Mouse (Mus musculus) testis, postnatal 10 days (tissue): Measurements from ENCODE around the gene Tnfaip8l2.
A peak's percentile ranks its signal among the peaks of the same experiment; 100 is the strongest.
"Not testable (repeated sequence)": the region's sequence is repeated elsewhere in the genome, so short reads cannot be mapped to it uniquely, and the experiment has no call there.

ENCODE experiments used
- DNase-seq: peaks from one replicate; pipeline ENCODE4 v3.0.0; 2021; ENCODE audit warnings: low spot score

Tnfaip8l2 gene

GRCm38 (mm10) chr3:95112760-95113159, 29.4 kb downstream of the Tnfaip8l2 start:
- no peak for DNase-seq

GRCm38 (mm10) chr3:95110911-95111726, 31.0 kb downstream of the Tnfaip8l2 start, which contains the start of gene Vps72:
Gene Vps72, plus strand, starts transcription at chr3:95111022.
- peak; percentile 91 for DNase-seq

GRCm38 (mm10) chr3:95107898-95108297, 34.3 kb downstream of the Tnfaip8l2 start:
- no peak for DNase-seq

- DNase-seq = not testable (repeated sequence)
Measured at GRCm38 (mm10) chr3:95107308-95107707, 34.9 kb downstream of the Tnfaip8l2 start.

- peak; percentile 97 for DNase-seq
Measured at GRCm38 (mm10) chr3:95106338-95107117, 35.6 kb downstream of the Tnfaip8l2 start, which contains the start of gene Pip5k1a. Gene Pip5k1a, minus strand, starts transcription at chr3:95106930.

- no peak for DNase-seq
Measured at GRCm38 (mm10) chr3:95105586-95106337, 36.4 kb downstream of the Tnfaip8l2 start.

- no peak for DNase-seq
Measured at GRCm38 (mm10) chr3:95105121-95105520, 37.0 kb downstream of the Tnfaip8l2 start.

GRCm38 (mm10) chr3:95100854-95101253, 41.3 kb downstream of the Tnfaip8l2 start:
- DNase-seq = no peak
